Mouse (Mus musculus): ENCODE results near the gene Gm20538.

GRCm38 (mm10) chr19:44501925-44502324 is 50.7 kb downstream of the Gm20538 start:
- TF ChIP-seq CTCF (IDR thresholded peaks at IDR 0.05; ENCODE audit: extremely low read depth, insufficient read depth, insufficient read length, insufficient replicate concordance) = no peak
- TF ChIP-seq POLR2A (IDR thresholded peaks at IDR 0.05; ENCODE audit: low read depth, low read length) = no peak

Measured in spleen, adult 2 months (tissue).